Mouse (Mus musculus): Measurements from ENCODE around the gene Bzw1. TPM values are rescaled to one million over a fixed set of nuclear protein-coding genes. Genes with fewer than 3 reads are reported as not detected.

Bzw1 gene
- 261 and 270 TPM in 2 replicates for polyA plus RNA-seq (2016; fragmentation: Nextera tagmentation; extraction: Ambion mirVana)

GRCm38 (mm10) chr1:58392652-58393283 is at the start of gene Bzw1:
Gene Bzw1, plus strand, starts transcription at chr1:58392898.
- peaks cover 30% of the 10 kb centered on the region for H3K36me3 ChIP-seq
- H3K27ac ChIP-seq (ENCODE audit: poor library complexity, severe bottlenecking) = peak within 1 kb of the TSS; percentile 99
- H3K9me3 ChIP-seq (replicated peaks) = 0 out of 2 replicates have a peak, but pooled peaks cover 2% of the 10 kb centered on the region
- H3K4me2 ChIP-seq = peak within 1 kb of the TSS; percentile 82
- peak within 1 kb of the TSS; percentile 98 for H3K9ac ChIP-seq
- peak; percentile 97 for ATAC-seq (ENCODE audit: insufficient number of reproducible peaks, low FRiP score)
- H3K4me3 ChIP-seq = peak within 1 kb of the TSS; percentile 99
- under 1% methylated on average over 61 of the region's 61 CpGs for WGBS
- H3K27me3 ChIP-seq (replicated peaks) = no peaks in the 10 kb centered on the region
- H3K4me1 ChIP-seq (replicated peaks) = peaks cover 11% of the 10 kb centered on the region

GRCm38 (mm10) chr1:58343861-58344260 is 48.8 kb upstream of the Bzw1 start:
- peaks cover 10% of the 10 kb centered on the region for H3K4me1 ChIP-seq (replicated peaks)
- no peak overlapping the region for H3K9ac ChIP-seq
- WGBS = 73% methylated on average over 4 of the region's 4 CpGs
- H3K4me2 ChIP-seq = no peak overlapping the region
- no peak overlapping the region for H3K4me3 ChIP-seq
- H3K27ac ChIP-seq (ENCODE audit: poor library complexity, severe bottlenecking) = no peak overlapping the region
- no peak for ATAC-seq (ENCODE audit: insufficient number of reproducible peaks, low FRiP score)
- H3K27me3 ChIP-seq (replicated peaks) = no peaks in the 10 kb centered on the region
- H3K36me3 ChIP-seq = no peaks in the 10 kb centered on the region
- H3K9me3 ChIP-seq (replicated peaks) = no peaks in the 10 kb centered on the region

GRCm38 (mm10) chr1:58344570-58344969 is 48.1 kb upstream of the Bzw1 start:
- Histone ChIP-seq H3K4me1 (replicated peaks) (peaks cover 10% of the 10 kb centered on the region), H3K36me3 (no peaks in the 10 kb centered on the region), H3K27me3 (replicated peaks) (no peaks in the 10 kb centered on the region), H3K27ac (ENCODE audit: poor library complexity, severe bottlenecking) (no peak overlapping the region), H3K4me2 (no peak overlapping the region), H3K9ac (no peak overlapping the region), H3K4me3 (no peak overlapping the region), H3K9me3 (replicated peaks) (no peaks in the 10 kb centered on the region)
- ATAC-seq (ENCODE audit: insufficient number of reproducible peaks, low FRiP score) = no peak
- 87% methylated on average over 5 of the region's 5 CpGs for WGBS

DNA sequence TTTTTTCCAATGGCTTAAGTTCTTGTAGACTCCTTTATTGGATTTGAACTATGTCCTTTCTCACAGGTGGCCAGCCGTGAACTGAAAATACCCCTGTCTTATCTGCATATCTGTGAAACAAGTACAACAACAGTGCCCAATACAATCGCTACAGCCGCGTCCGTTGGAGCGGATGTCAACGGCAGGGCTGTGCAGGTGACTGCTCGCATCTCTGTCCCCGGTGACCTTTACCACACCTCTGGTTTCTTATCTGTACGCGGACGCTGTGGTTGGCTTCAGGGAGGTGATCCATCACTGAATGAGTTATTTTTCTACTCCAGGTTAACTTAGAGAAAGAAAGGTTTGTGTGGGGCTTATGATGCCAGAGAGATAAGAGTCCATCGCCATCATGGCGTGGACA is 46.5 kb upstream of the Bzw1 start:
- H3K27me3 ChIP-seq (replicated peaks) = no peaks in the 10 kb centered on the region
- H3K36me3 ChIP-seq = no peaks in the 10 kb centered on the region
- no peak overlapping the region for H3K27ac ChIP-seq (ENCODE audit: poor library complexity, severe bottlenecking)
- no peak overlapping the region for H3K4me3 ChIP-seq
- no peak overlapping the region for H3K9ac ChIP-seq
- WGBS = 73% methylated on average over 14 of the region's 14 CpGs
- H3K9me3 ChIP-seq (replicated peaks) = no peaks in the 10 kb centered on the region
- no peak for ATAC-seq (ENCODE audit: insufficient number of reproducible peaks, low FRiP score)
- H3K4me2 ChIP-seq = no peak overlapping the region
- H3K4me1 ChIP-seq (replicated peaks) = peaks cover 10% of the 10 kb centered on the region

- H3K4me3 ChIP-seq = no peak overlapping the region
- no peak overlapping the region for H3K4me2 ChIP-seq
- H3K36me3 ChIP-seq = no peaks in the 10 kb centered on the region
- no peaks in the 10 kb centered on the region for H3K9me3 ChIP-seq (replicated peaks)
- H3K4me1 ChIP-seq (replicated peaks) = 0 out of 2 replicates have a peak, but pooled peaks cover 4% of the 10 kb centered on the region
- WGBS = 69% methylated on average over 6 of the region's 6 CpGs
- no peak overlapping the region for H3K9ac ChIP-seq
- H3K27ac ChIP-seq (ENCODE audit: poor library complexity, severe bottlenecking) = no peak overlapping the region
- no peak for ATAC-seq (ENCODE audit: insufficient number of reproducible peaks, low FRiP score)
- no peaks in the 10 kb centered on the region for H3K27me3 ChIP-seq (replicated peaks)
Observed at GRCm38 (mm10) chr1:58348712-58349111, 44.0 kb upstream of the Bzw1 start.

- H3K4me1 ChIP-seq (replicated peaks) = 0 out of 2 replicates have a peak, but pooled peaks cover 4% of the 10 kb centered on the region
- ATAC-seq (ENCODE audit: insufficient number of reproducible peaks, low FRiP score) = no peak
- H3K4me2 ChIP-seq = no peak overlapping the region
- no peaks in the 10 kb centered on the region for H3K36me3 ChIP-seq
- no peaks in the 10 kb centered on the region for H3K9me3 ChIP-seq (replicated peaks)
- WGBS = 52% methylated on average over 4 of the region's 4 CpGs
- no peaks in the 10 kb centered on the region for H3K27me3 ChIP-seq (replicated peaks)
- no peak overlapping the region for H3K27ac ChIP-seq (ENCODE audit: poor library complexity, severe bottlenecking)
- no peak overlapping the region for H3K9ac ChIP-seq
- no peak overlapping the region for H3K4me3 ChIP-seq
Observed at GRCm38 (mm10) chr1:58353238-58353893, 39.3 kb upstream of the Bzw1 start.

- H3K9ac ChIP-seq = no peak overlapping the region
- no peak overlapping the region for H3K4me3 ChIP-seq
- H3K36me3 ChIP-seq = no peaks in the 10 kb centered on the region
- no peak overlapping the region for H3K27ac ChIP-seq (ENCODE audit: poor library complexity, severe bottlenecking)
- no peaks in the 10 kb centered on the region for H3K27me3 ChIP-seq (replicated peaks)
- 0 out of 2 replicates have a peak, but pooled peaks cover 3% of the 10 kb centered on the region for H3K9me3 ChIP-seq (replicated peaks)
- no peak overlapping the region for H3K4me2 ChIP-seq
- H3K4me1 ChIP-seq (replicated peaks) = peaks cover 3% of the 10 kb centered on the region; the same call in 1 of the 2 replicates
- no peak; the same call in 1 of the 2 replicates for ATAC-seq (ENCODE audit: insufficient number of reproducible peaks, low FRiP score)
- 72% methylated on average over 19 of the region's 19 CpGs for WGBS
Observed at GRCm38 (mm10) chr1:58358958-58359901, 33.5 kb upstream of the Bzw1 start.

DNA sequence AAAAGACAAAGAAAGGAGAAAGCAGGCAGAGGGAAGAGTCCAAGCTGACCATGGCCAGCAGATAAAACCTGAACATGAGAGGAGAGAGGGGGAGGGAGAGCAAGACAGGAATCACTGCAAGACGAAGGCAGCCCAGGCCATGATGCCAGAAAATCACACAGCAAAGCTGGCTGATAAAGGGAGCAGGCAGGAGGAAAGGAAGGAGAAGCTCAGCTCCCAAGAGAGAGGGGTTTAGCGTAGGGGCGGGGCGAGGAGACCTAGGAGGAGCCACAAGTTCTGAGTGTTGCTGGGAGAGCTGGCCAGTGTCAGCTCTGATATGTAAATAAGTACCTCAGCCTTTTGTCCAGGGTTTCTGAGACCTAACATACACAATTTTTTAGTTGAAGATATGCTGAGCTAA is 30.4 kb upstream of the Bzw1 start:
- Histone ChIP-seq H3K27me3 (replicated peaks) (no peaks in the 10 kb centered on the region), H3K9me3 (replicated peaks) (peaks cover 10% of the 10 kb centered on the region; the same call in 1 of the 2 replicates), H3K4me1 (replicated peaks) (peaks cover 3% of the 10 kb centered on the region; the same call in 1 of the 2 replicates), H3K36me3 (no peaks in the 10 kb centered on the region), H3K9ac (no peak overlapping the region), H3K4me2 (no peak overlapping the region), H3K4me3 (no peak overlapping the region), H3K27ac (ENCODE audit: poor library complexity, severe bottlenecking) (no peak overlapping the region)
- WGBS = 26% methylated on average over 4 of the region's 4 CpGs
- no peak for ATAC-seq (ENCODE audit: insufficient number of reproducible peaks, low FRiP score)

- Histone ChIP-seq H3K9ac (no peak overlapping the region), H3K4me2 (no peak overlapping the region), H3K4me3 (no peak overlapping the region), H3K36me3 (no peaks in the 10 kb centered on the region), H3K9me3 (replicated peaks) (peaks cover 10% of the 10 kb centered on the region), H3K27ac (ENCODE audit: poor library complexity, severe bottlenecking) (no peak overlapping the region), H3K4me1 (replicated peaks) (peaks cover 3% of the 10 kb centered on the region; the same call in 1 of the 2 replicates), H3K27me3 (replicated peaks) (no peaks in the 10 kb centered on the region)
- 92% methylated on average over 12 of the region's 12 CpGs for WGBS
- no peak for ATAC-seq (ENCODE audit: insufficient number of reproducible peaks, low FRiP score)
Observed at GRCm38 (mm10) chr1:58364551-58364950, 28.1 kb upstream of the Bzw1 start.

DNA sequence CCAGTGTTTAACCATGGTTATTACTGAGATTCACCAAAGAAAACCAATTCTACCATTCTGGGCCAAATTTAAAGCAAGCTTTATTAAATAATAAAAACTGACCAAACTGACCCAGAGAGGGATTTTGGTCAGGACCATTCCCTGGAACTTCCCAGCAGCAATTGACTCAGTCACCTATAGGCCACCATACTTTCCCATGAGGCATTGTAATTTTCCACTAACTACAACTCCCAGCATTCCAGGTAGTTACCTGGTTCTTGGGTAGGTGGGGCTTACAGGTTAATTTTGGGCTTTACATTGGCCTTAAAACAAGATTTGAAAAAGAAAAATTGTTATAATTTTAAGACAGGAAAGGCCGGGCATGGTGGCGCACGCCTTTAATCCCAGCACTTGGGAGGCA is 26.9 kb upstream of the Bzw1 start:
- Histone ChIP-seq H3K36me3 (no peaks in the 10 kb centered on the region), H3K27ac (ENCODE audit: poor library complexity, severe bottlenecking) (no peak overlapping the region), H3K4me2 (no peak overlapping the region), H3K4me1 (replicated peaks) (peaks cover 3% of the 10 kb centered on the region; the same call in 1 of the 2 replicates), H3K27me3 (replicated peaks) (no peaks in the 10 kb centered on the region), H3K4me3 (no peak overlapping the region), H3K9ac (no peak overlapping the region), H3K9me3 (replicated peaks) (peaks cover 10% of the 10 kb centered on the region)
- 90% methylated on average over 3 of the region's 3 CpGs for WGBS
- no peak for ATAC-seq (ENCODE audit: insufficient number of reproducible peaks, low FRiP score)

Measured in heart, embryonic 12.5 days (tissue).